Comparison of ENCODE assay signal across 7 mouse cellular contexts in genomic region chr11:60776829-60777740, GRCm38 (mm10). TPM values are rescaled to one million over a fixed set of nuclear protein-coding genes. Genes with fewer than 3 reads are reported as not detected.
A peak's percentile ranks its signal among the peaks of the same experiment; 100 is the strongest.
DNase-seq lines count a peak whose midpoint lies in the region; ATAC-seq lines count a peak whose summit lies in the region.

Top3a (minus strand) TSS chr11:60777365.
Smcr8 (plus strand) TSS chr11:60777524.

- peak; percentile 95 for ATAC-seq in embryonic facial prominence, embryonic 12.5 days (ENCODE audit: insufficient number of reproducible peaks, insufficient read depth, low FRiP score, low TSS enrichment)
- ATAC-seq in limb, embryonic 11.5 days (ENCODE audit: insufficient number of reproducible peaks, low FRiP score, low TSS enrichment, low read depth), result peak; percentile 94
- ATAC-seq in midbrain, embryonic 14.5 days (ENCODE audit: low FRiP score, low TSS enrichment), result peak; percentile 96

- H3K4me3 ChIP-seq in embryonic facial prominence, embryonic 12.5 days, result peak within 1 kb of the TSS; percentile 81
- peak within 1 kb of the TSS; percentile 63 for H3K4me3 ChIP-seq in limb, embryonic 11.5 days (ENCODE audit: low read depth, low read length)
- peak within 1 kb of the TSS; percentile 69 for H3K4me3 ChIP-seq in midbrain, embryonic 14.5 days (replicated peaks; ENCODE audit: low read depth, low read length)

- no peaks in the 10 kb centered on the region for H3K9me3 ChIP-seq in embryonic facial prominence, embryonic 12.5 days
- H3K9me3 ChIP-seq in limb, embryonic 11.5 days (ENCODE audit: control insufficient read depth, low read length), result no peaks in the 10 kb centered on the region
- no peaks in the 10 kb centered on the region for H3K9me3 ChIP-seq in midbrain, embryonic 14.5 days (ENCODE audit: control insufficient read depth, low read length)

- H3K27ac ChIP-seq in embryonic facial prominence, embryonic 12.5 days, result peak within 1 kb of the TSS; percentile 87
- H3K27ac ChIP-seq in limb, embryonic 11.5 days (replicated peaks; ENCODE audit: low read depth, low read length), result peak within 1 kb of the TSS; percentile 24; the same call in 1 of the 2 replicates
- peak within 1 kb of the TSS; percentile 55 for H3K27ac ChIP-seq in midbrain, embryonic 14.5 days (replicated peaks; ENCODE audit: low read depth, low read length)

- under 1% methylated on average over 62 of the region's 62 CpGs for WGBS in embryonic facial prominence, embryonic 12.5 days
- under 1% methylated on average over 62 of the region's 62 CpGs for WGBS in limb, embryonic 11.5 days
- under 1% methylated on average over 62 of the region's 62 CpGs for WGBS in midbrain, embryonic 14.5 days

- DNase-seq in adrenal gland, postnatal 25 days, result peak; percentile 79
- peak; percentile 99 for DNase-seq in heart, adult 11 months
- peak; percentile 91 for DNase-seq in kidney, adult 18-20 months
- peak; percentile 87 for DNase-seq in limb, embryonic 11.5 days (ENCODE audit: low spot score)
- DNase-seq in midbrain, embryonic 14.5 days, result peak; percentile 94
- DNase-seq in spleen, adult 18-20 months, result peak; percentile 72 to 77

- H3K4me1 ChIP-seq in embryonic facial prominence, embryonic 12.5 days, result peaks cover 59% of the 10 kb centered on the region
- peaks cover 30% of the 10 kb centered on the region for H3K4me1 ChIP-seq in limb, embryonic 11.5 days (ENCODE audit: control insufficient read depth, insufficient read depth, low read length)
- peaks cover 57% of the 10 kb centered on the region for H3K4me1 ChIP-seq in midbrain, embryonic 14.5 days (ENCODE audit: control insufficient read depth, insufficient read depth, low read length)

- peak within 1 kb of the TSS; percentile 81 for H3K9ac ChIP-seq in embryonic facial prominence, embryonic 12.5 days
- H3K9ac ChIP-seq in limb, embryonic 11.5 days (ENCODE audit: low read length), result peak within 1 kb of the TSS; percentile 75
- H3K9ac ChIP-seq in midbrain, embryonic 14.5 days (replicated peaks; ENCODE audit: low read length), result peak within 1 kb of the TSS; percentile 70

- H3K36me3 ChIP-seq in embryonic facial prominence, embryonic 12.5 days, result peaks cover 30% of the 10 kb centered on the region
- peaks cover 7% of the 10 kb centered on the region; the same call in 1 of the 2 replicates for H3K36me3 ChIP-seq in limb, embryonic 11.5 days (ENCODE audit: control insufficient read depth, insufficient read depth, low read length)
- H3K36me3 ChIP-seq in midbrain, embryonic 14.5 days (ENCODE audit: control insufficient read depth, insufficient read depth, low read length), result peaks cover 19% of the 10 kb centered on the region

- no peaks in the 10 kb centered on the region for H3K27me3 ChIP-seq in embryonic facial prominence, embryonic 12.5 days
- H3K27me3 ChIP-seq in limb, embryonic 11.5 days (ENCODE audit: control insufficient read depth, insufficient read depth, low read length), result no peaks in the 10 kb centered on the region
- H3K27me3 ChIP-seq in midbrain, embryonic 14.5 days (ENCODE audit: control insufficient read depth, insufficient read depth, low read length), result no peaks in the 10 kb centered on the region

- H3K4me2 ChIP-seq in embryonic facial prominence, embryonic 12.5 days (replicated peaks), result peak within 1 kb of the TSS; percentile 88
- peak within 1 kb of the TSS; percentile 84 for H3K4me2 ChIP-seq in limb, embryonic 11.5 days (ENCODE audit: low read depth, severe bottlenecking)
- H3K4me2 ChIP-seq in midbrain, embryonic 14.5 days (ENCODE audit: low read length), result peak within 1 kb of the TSS; percentile 88

RNA-seq across cellular contexts. Expression of gene Top3a, which starts in this region (rescaled TPM):
- 13.2 and 13.7 TPM in 2 replicates for total RNA-seq in adrenal gland, postnatal 25 days (2021)
- polyA plus RNA-seq in embryonic facial prominence, embryonic 12.5 days (2016; fragmentation: Nextera tagmentation; extraction: Ambion mirVana), result 21.6 and 22.1 TPM in 2 replicates
- 20.8 and 26.5 TPM in 2 replicates for polyA plus RNA-seq in limb, embryonic 11.5 days (2014; fragmentation: Nextera tagmentation; extraction: Ambion mirVana)
- 7.4 and 9.3 TPM in 2 replicates for polyA plus RNA-seq in midbrain, embryonic 14.5 days (2014; fragmentation: Nextera tagmentation; extraction: Ambion mirVana)

RNA-seq across cellular contexts. Expression of gene Smcr8, which starts in this region (rescaled TPM):
- total RNA-seq in adrenal gland, postnatal 25 days (2021), result 27.0 and 27.5 TPM in 2 replicates
- polyA plus RNA-seq in embryonic facial prominence, embryonic 12.5 days (2016; fragmentation: Nextera tagmentation; extraction: Ambion mirVana), result 7.2 and 8.0 TPM in 2 replicates
- 9.0 and 9.2 TPM in 2 replicates for polyA plus RNA-seq in limb, embryonic 11.5 days (2014; fragmentation: Nextera tagmentation; extraction: Ambion mirVana)
- 8.8 and 9.4 TPM in 2 replicates for polyA plus RNA-seq in midbrain, embryonic 14.5 days (2014; fragmentation: Nextera tagmentation; extraction: Ambion mirVana)

Comparison
In these comparisons a context has a peak if more than half of its experiments do, and no peak if none do; other contexts are left out.
1. Peak in every context shown above with its lines: DNase-seq, ATAC-seq, H3K4me3 ChIP-seq and H3K27ac ChIP-seq.
2. H3K27ac ChIP-seq: peak in every context shown above with its lines; median percentile 87 in embryonic facial prominence, embryonic 12.5 days; 55 in midbrain, embryonic 14.5 days; 24 in limb, embryonic 11.5 days.